Mouse (Mus musculus) layer of hippocampus, adult 8-10 months (tissue): ENCODE results near the gene Tubb4a. TPM values are rescaled to one million over a fixed set of nuclear protein-coding genes. Genes with fewer than 3 reads are reported as not detected.
"Not testable (repeated sequence)": the region's sequence is repeated elsewhere in the genome, so short reads cannot be mapped to it uniquely, and the experiment has no call there.

Experiments
- DNase-seq, 2 experiments: peaks; one replicate each; pipeline ENCODE4 v3.0.0; 2022; ENCODE audit warnings: low spot score in 2 of 2
- total RNA-seq, 4 experiments: library from RNA; stranded (reverse); gene quantifications; 2 replicates each; pipeline ENCODE4 v1.2.4; 2022

Gene Tubb4a
- 100 to 1,000 TPM; 500 to 601 (median 567) TPM for total RNA-seq

GRCm38 (mm10) chr17:57087049-57087832 is at the start of gene Tubb4a:
Gene Tubb4a (minus strand): TSS chr17:57087782.
- peak; percentile 87 to 88 for DNase-seq

GRCm38 (mm10) chr17:57135635-57136034 is 48.1 kb upstream of the Tubb4a start:
- DNase-seq: no peak

- DNase-seq: no peak
Observed at GRCm38 (mm10) chr17:57134693-57135092, 47.1 kb upstream of the Tubb4a start.

DNA sequence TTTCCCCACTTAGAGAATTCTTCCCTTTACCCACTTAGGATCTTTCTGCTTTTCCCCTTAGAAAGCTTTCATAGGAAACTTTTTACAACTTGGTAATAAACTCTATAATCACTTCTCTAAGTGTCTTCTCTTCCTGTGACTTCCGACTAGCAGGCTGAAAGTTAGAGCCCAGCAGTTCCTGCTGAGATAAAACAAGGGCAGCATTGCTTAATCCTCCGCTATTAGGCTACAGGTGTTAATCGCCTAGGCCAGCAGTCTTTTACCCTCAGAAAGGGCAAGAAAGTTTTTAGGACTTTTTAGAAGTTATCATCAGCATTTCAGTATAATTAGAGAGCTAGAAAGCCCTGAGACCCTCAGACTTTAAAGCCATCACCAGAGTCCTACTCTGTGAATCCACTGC is 46.4 kb upstream of the Tubb4a start:
- not testable (repeated sequence) for DNase-seq

DNA sequence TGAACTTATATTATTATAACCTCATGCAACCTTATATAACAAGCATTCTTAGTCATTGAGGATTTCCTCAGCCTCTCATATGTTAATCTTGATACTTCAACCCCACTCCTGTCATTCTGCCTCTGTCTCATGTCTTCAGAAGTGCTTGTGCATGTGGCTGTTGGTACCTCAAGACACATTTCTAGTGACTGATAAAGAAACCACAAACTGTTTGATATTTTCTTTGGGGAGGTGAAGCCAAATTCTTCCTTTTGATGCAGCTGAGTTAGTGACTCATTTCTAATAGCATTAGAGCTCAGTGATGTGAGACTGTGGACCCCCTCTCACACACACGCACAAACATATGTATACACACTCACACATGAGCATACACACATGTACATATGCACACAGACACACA is 44.2 kb upstream of the Tubb4a start:
- DNase-seq: no peak

- no peak for DNase-seq
Observed at GRCm38 (mm10) chr17:57125853-57126622, 38.5 kb upstream of the Tubb4a start.

GRCm38 (mm10) chr17:57124792-57125191 is 37.2 kb upstream of the Tubb4a start:
- DNase-seq: no peak

GRCm38 (mm10) chr17:57123192-57124118 is 35.9 kb upstream of the Tubb4a start:
- DNase-seq: no peak

GRCm38 (mm10) chr17:57121856-57122255 is 34.3 kb upstream of the Tubb4a start:
- DNase-seq: no peak

GRCm38 (mm10) chr17:57118524-57119349 is 31.2 kb upstream of the Tubb4a start:
- no peak for DNase-seq

GRCm38 (mm10) chr17:57116801-57117200 is 29.2 kb upstream of the Tubb4a start:
- DNase-seq: no peak

DNA sequence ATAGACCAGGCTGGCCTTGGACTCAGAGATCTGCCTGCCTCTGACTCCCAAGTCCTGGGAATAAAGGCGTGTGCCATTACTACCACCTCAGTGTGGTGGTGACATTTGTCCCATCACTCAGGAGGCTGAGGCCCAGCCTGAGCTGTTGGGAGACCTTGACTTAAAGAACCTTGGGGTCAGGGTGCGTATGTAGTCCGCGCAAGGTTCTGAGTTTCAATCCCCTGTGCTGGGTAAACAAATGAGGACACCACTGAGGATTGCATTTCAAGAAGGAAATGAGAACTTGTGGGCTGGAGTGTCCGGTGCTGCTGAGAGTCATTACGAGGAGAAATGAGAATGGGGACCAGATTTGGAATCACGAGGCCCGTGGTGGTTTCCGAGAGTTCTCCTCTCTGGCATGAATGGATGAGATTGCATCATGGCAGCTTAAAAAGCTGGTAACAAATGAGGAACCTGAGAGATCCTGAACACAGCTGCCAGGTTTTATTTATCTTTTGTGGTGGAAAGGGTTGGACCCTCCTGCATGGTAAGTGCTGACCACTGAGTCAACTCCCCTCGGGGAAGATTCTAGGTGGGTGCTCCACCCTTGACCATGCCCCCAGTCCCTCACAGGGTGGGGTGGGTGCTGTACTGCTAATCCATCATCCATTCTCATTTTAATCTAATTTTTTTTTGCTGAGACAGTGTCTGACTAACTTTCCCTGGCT is 25.3 kb upstream of the Tubb4a start:
- DNase-seq: no peak

GRCm38 (mm10) chr17:57110005-57110404 is 22.4 kb upstream of the Tubb4a start:
- no peak for DNase-seq

GRCm38 (mm10) chr17:57108666-57109171 is 21.1 kb upstream of the Tubb4a start:
- DNase-seq: no peak

- DNase-seq: no peak
Observed at GRCm38 (mm10) chr17:57108040-57108665, 20.6 kb upstream of the Tubb4a start.

DNA sequence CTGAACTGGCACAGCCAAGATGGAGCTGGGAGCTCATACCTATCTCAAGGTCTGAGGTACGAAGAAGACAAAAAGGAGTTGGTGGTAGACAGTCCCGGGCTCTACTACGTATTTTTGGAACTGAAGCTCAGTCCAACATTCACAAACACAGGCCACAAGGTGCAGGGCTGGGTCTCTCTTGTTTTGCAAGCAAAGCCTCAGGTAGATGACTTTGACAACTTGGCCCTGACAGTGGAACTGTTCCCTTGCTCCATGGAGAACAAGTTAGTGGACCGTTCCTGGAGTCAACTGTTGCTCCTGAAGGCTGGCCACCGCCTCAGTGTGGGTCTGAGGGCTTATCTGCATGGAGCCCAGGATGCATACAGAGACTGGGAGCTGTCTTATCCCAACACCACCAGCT is 19.5 kb upstream of the Tubb4a start:
- DNase-seq: no peak

- DNase-seq: no peak
Observed at GRCm38 (mm10) chr17:57106035-57106368, 18.4 kb upstream of the Tubb4a start.

- no peak for DNase-seq
Observed at GRCm38 (mm10) chr17:57105181-57106034, 17.8 kb upstream of the Tubb4a start, which contains the start of gene Tnfsf9. Gene Tnfsf9 (plus strand): TSS chr17:57105325.
